Mouse (Mus musculus): Measurements from ENCODE around the gene Cep57l1. TPM values are rescaled to one million over a fixed set of nuclear protein-coding genes. Genes with fewer than 3 reads are reported as not detected.

Cep57l1 gene
- polyA plus RNA-seq, 1 experiment from 2014 or later: 28.8 TPM

- H3K4me3 ChIP-seq (ENCODE audit: low read length): no peak overlapping the region
- H3K27me3 ChIP-seq (ENCODE audit: control insufficient read depth, insufficient read depth, low read depth, low read length): no peaks in the 10 kb centered on the region
- no peaks in the 10 kb centered on the region for H3K36me3 ChIP-seq (ENCODE audit: control insufficient read depth, insufficient read depth, low read length)
- no peak overlapping the region for H3K4me2 ChIP-seq (ENCODE audit: low read depth, low read length)
- 82% methylated on average over 8 of the region's 8 CpGs for WGBS
- H3K9me3 ChIP-seq (ENCODE audit: control insufficient read depth, low read length): no peaks in the 10 kb centered on the region
- no peak overlapping the region for H3K9ac ChIP-seq (ENCODE audit: low read length)
- H3K4me1 ChIP-seq (replicated peaks; ENCODE audit: control insufficient read depth, insufficient read depth, low read length): no peaks in the 10 kb centered on the region
- H3K27ac ChIP-seq (ENCODE audit: low read length): no peak overlapping the region
- ATAC-seq (ENCODE audit: low read depth): no peak
Observed at GRCm38 (mm10) chr10:41709341-41709740, 100.3 kb downstream of the Cep57l1 start.

DNA sequence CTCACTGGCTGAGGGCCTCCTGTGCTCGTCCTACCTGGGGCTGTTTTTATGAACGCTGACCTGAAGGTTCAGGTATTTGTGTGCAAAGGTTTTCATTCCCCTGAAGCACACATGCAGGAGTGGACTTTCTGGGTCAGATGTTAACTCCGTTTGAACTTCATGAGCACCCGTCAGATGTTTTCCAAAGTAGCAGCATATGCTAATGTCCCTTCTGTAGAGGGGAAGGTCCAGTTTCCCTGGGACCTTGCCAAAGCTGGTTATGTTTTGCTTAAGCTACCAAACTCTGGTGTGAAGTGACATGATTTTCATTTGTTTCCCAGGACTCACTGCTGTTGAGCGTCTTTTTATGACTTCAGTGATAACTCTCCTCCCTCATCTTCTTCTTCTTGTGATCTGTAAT is 110.0 kb downstream of the Cep57l1 start:
- no peak overlapping the region for H3K9ac ChIP-seq (ENCODE audit: low read length)
- no peaks in the 10 kb centered on the region for H3K27me3 ChIP-seq (ENCODE audit: control insufficient read depth, insufficient read depth, low read depth, low read length)
- WGBS: 72% methylated on average over 5 of the region's 5 CpGs
- no peak overlapping the region for H3K4me3 ChIP-seq (ENCODE audit: low read length)
- no peaks in the 10 kb centered on the region for H3K36me3 ChIP-seq (ENCODE audit: control insufficient read depth, insufficient read depth, low read length)
- no peaks in the 10 kb centered on the region for H3K4me1 ChIP-seq (replicated peaks; ENCODE audit: control insufficient read depth, insufficient read depth, low read length)
- H3K4me2 ChIP-seq (ENCODE audit: low read depth, low read length): no peak overlapping the region
- no peaks in the 10 kb centered on the region for H3K9me3 ChIP-seq (ENCODE audit: control insufficient read depth, low read length)
- ATAC-seq (ENCODE audit: low read depth): no peak
- no peak overlapping the region for H3K27ac ChIP-seq (ENCODE audit: low read length)

- Histone ChIP-seq H3K9ac (ENCODE audit: low read length) (no peak overlapping the region), H3K4me1 (replicated peaks; ENCODE audit: control insufficient read depth, insufficient read depth, low read length) (no peaks in the 10 kb centered on the region), H3K27me3 (ENCODE audit: control insufficient read depth, insufficient read depth, low read depth, low read length) (no peaks in the 10 kb centered on the region), H3K4me3 (ENCODE audit: low read length) (no peak overlapping the region), H3K27ac (ENCODE audit: low read length) (no peak overlapping the region), H3K9me3 (ENCODE audit: control insufficient read depth, low read length) (no peaks in the 10 kb centered on the region), H3K4me2 (ENCODE audit: low read depth, low read length) (no peak overlapping the region), H3K36me3 (ENCODE audit: control insufficient read depth, insufficient read depth, low read length) (no peaks in the 10 kb centered on the region)
- ATAC-seq (ENCODE audit: low read depth): no peak
- 44% methylated on average over 11 of the region's 11 CpGs for WGBS
Observed at GRCm38 (mm10) chr10:41697040-41697439, 112.6 kb downstream of the Cep57l1 start.

DNA sequence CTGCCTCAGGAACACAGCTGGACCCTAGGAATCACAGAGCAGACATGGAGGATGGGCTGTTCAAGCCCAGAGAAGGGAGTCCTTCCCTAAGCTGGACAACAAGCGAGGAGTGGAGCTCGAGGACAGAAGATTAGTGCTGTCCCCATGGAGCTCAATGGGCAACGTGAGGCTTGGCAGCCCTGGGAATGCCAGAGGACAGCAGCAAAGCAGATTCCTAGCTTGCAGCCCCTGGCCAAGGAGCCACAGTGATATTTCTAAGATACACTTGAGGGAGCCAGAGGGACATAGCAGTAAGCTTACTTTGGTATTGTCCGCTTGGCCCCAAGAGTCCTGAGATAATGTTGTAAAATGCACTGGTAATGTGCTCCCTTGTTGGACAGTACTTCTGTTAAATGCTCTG is 118.7 kb downstream of the Cep57l1 start:
- peaks cover 4% of the 10 kb centered on the region for H3K4me1 ChIP-seq (replicated peaks; ENCODE audit: control insufficient read depth, insufficient read depth, low read length)
- WGBS: 70% methylated on average over 4 of the region's 4 CpGs
- H3K27me3 ChIP-seq (ENCODE audit: control insufficient read depth, insufficient read depth, low read depth, low read length): no peaks in the 10 kb centered on the region
- no peaks in the 10 kb centered on the region for H3K36me3 ChIP-seq (ENCODE audit: control insufficient read depth, insufficient read depth, low read length)
- no peak overlapping the region for H3K27ac ChIP-seq (ENCODE audit: low read length)
- H3K9ac ChIP-seq (ENCODE audit: low read length): no peak overlapping the region
- no peak overlapping the region for H3K4me3 ChIP-seq (ENCODE audit: low read length)
- H3K9me3 ChIP-seq (ENCODE audit: control insufficient read depth, low read length): 0 out of 2 replicates have a peak, but pooled peaks cover 2% of the 10 kb centered on the region
- H3K4me2 ChIP-seq (ENCODE audit: low read depth, low read length): no peak overlapping the region
- ATAC-seq (ENCODE audit: low read depth): no peak

GRCm38 (mm10) chr10:41689941-41690887 is 119.5 kb downstream of the Cep57l1 start:
- Histone ChIP-seq H3K4me1 (replicated peaks; ENCODE audit: control insufficient read depth, insufficient read depth, low read length) (peaks cover 4% of the 10 kb centered on the region), H3K9me3 (ENCODE audit: control insufficient read depth, low read length) (0 out of 2 replicates have a peak, but pooled peaks cover 2% of the 10 kb centered on the region), H3K27me3 (ENCODE audit: control insufficient read depth, insufficient read depth, low read depth, low read length) (no peaks in the 10 kb centered on the region), H3K36me3 (ENCODE audit: control insufficient read depth, insufficient read depth, low read length) (no peaks in the 10 kb centered on the region), H3K9ac (ENCODE audit: low read length) (peak overlapping the region; percentile 57), H3K27ac (ENCODE audit: low read length) (no peak overlapping the region), H3K4me2 (ENCODE audit: low read depth, low read length) (peak overlapping the region; percentile 82), H3K4me3 (ENCODE audit: low read length) (peak overlapping the region; percentile 52)
- peak; percentile 34 for ATAC-seq (ENCODE audit: low read depth)
- 21% methylated on average over 24 of the region's 24 CpGs for WGBS

DNA sequence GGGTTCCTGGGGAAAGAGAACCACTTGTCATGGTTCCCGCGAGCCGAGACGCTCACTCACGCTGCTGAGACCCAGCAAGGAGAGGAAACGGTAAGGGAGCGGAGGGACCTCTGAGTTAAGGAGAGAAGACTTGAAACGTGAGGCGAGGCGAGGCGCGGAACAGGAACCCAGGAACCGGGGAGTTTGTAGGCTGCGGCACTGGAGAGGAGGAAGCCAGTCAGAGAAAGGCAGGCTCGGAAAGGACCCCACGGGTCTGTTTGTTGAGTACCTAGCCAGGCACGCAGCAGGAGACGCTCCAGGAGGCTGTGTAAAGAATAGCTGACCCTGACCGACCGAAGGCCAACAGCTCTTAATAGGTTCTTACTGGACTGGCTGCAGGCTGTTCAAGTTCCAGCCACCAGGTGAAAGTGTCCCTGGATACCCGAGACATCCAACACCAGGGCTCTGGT is 125.1 kb downstream of the Cep57l1 start:
- Histone ChIP-seq H3K27ac (ENCODE audit: low read length) (peak overlapping the region; percentile 36; the same call in 1 of the 2 replicates), H3K4me3 (ENCODE audit: low read length) (peak overlapping the region; percentile 31), H3K36me3 (ENCODE audit: control insufficient read depth, insufficient read depth, low read length) (no peaks in the 10 kb centered on the region), H3K9me3 (ENCODE audit: control insufficient read depth, low read length) (0 out of 2 replicates have a peak, but pooled peaks cover 2% of the 10 kb centered on the region), H3K9ac (ENCODE audit: low read length) (peak overlapping the region; percentile 52), H3K4me1 (replicated peaks; ENCODE audit: control insufficient read depth, insufficient read depth, low read length) (no peaks in the 10 kb centered on the region; the same call in 1 of the 2 replicates), H3K27me3 (ENCODE audit: control insufficient read depth, insufficient read depth, low read depth, low read length) (peaks cover 2% of the 10 kb centered on the region; the same call in 1 of the 2 replicates), H3K4me2 (ENCODE audit: low read depth, low read length) (peak overlapping the region; percentile 53)
- ATAC-seq (ENCODE audit: low read depth): peak; percentile 67
- 3% methylated on average over 21 of the region's 21 CpGs for WGBS

- Histone ChIP-seq H3K9me3 (ENCODE audit: control insufficient read depth, low read length) (0 out of 2 replicates have a peak, but pooled peaks cover 2% of the 10 kb centered on the region), H3K4me1 (replicated peaks; ENCODE audit: control insufficient read depth, insufficient read depth, low read length) (peaks cover 3% of the 10 kb centered on the region; the same call in 1 of the 2 replicates)
- peak; percentile 40 for ATAC-seq (ENCODE audit: low read depth)
Observed at GRCm38 (mm10) chr10:41682546-41683393, 126.9 kb downstream of the Cep57l1 start.

GRCm38 (mm10) chr10:41678746-41679360 is 130.8 kb downstream of the Cep57l1 start:
- peaks cover 9% of the 10 kb centered on the region for H3K4me1 ChIP-seq (replicated peaks; ENCODE audit: control insufficient read depth, insufficient read depth, low read length)
- peak overlapping the region; percentile 49 for H3K4me2 ChIP-seq (ENCODE audit: low read depth, low read length)
- H3K9ac ChIP-seq (ENCODE audit: low read length): peak overlapping the region; percentile 21; the same call in 1 of the 2 replicates
- no peak overlapping the region for H3K27ac ChIP-seq (ENCODE audit: low read length)
- 18% methylated on average over 18 of the region's 18 CpGs for whole genome bisulfite sequencing
- H3K9me3 ChIP-seq (ENCODE audit: control insufficient read depth, low read length): no peaks in the 10 kb centered on the region
- ATAC-seq (ENCODE audit: low read depth): peak; percentile 66; the same call in 1 of the 2 replicates
- H3K4me3 ChIP-seq (ENCODE audit: low read length): peak overlapping the region; percentile 21
- H3K36me3 ChIP-seq (ENCODE audit: control insufficient read depth, insufficient read depth, low read length): no peaks in the 10 kb centered on the region
- no peaks in the 10 kb centered on the region; the same call in 1 of the 2 replicates for H3K27me3 ChIP-seq (ENCODE audit: control insufficient read depth, insufficient read depth, low read depth, low read length)

More at GRCm38 (mm10) chr10:41682546-41683393, 126.9 kb downstream of the Cep57l1 start:
- no peak overlapping the region for H3K27ac ChIP-seq (ENCODE audit: low read length)
- 24% methylated on average over 16 of the region's 16 CpGs for WGBS
- no peak overlapping the region for H3K9ac ChIP-seq (ENCODE audit: low read length)
- no peaks in the 10 kb centered on the region for H3K36me3 ChIP-seq (ENCODE audit: control insufficient read depth, insufficient read depth, low read length)
- no peak overlapping the region for H3K4me3 ChIP-seq (ENCODE audit: low read length)
- peaks cover 2% of the 10 kb centered on the region; the same call in 1 of the 2 replicates for H3K27me3 ChIP-seq (ENCODE audit: control insufficient read depth, insufficient read depth, low read depth, low read length)
- no peak overlapping the region for H3K4me2 ChIP-seq (ENCODE audit: low read depth, low read length)
